Mouse (Mus musculus) midbrain, embryonic 11.5 days (tissue): ENCODE results near the gene Rbm20. TPM values are rescaled to one million over a fixed set of nuclear protein-coding genes. Genes with fewer than 3 reads are reported as not detected.

Experiments used
- ATAC-seq: fragments of 200-750 bp; cut with Nextera tagmentation; 2 replicates; pipeline ENCODE4 v1.8.0; 2017; ENCODE audit warnings: moderate TSS enrichment, moderate library complexity; ENCODE audit not compliant: low FRiP score
- DNase-seq: peaks from one replicate; pipeline ENCODE4 v3.0.0; 2015; ENCODE audit warnings: low spot score; ENCODE audit errors: missing footprints
- H3K27ac ChIP-seq: fragments of 300-500 bp; sonication (generic); 2 replicates; pipeline ENCODE4 v1.5.1; 2014; ENCODE audit warnings: low read depth, low read length
- H3K27me3 ChIP-seq: fragments of 300-500 bp; sonication (generic); 2 replicates; pipeline ENCODE4 v1.6.1; 2014; ENCODE audit warnings: mild to moderate bottlenecking, low read length, moderate library complexity, mixed read lengths; ENCODE audit not compliant: control insufficient read depth, insufficient read depth
- H3K36me3 ChIP-seq: fragments of 300-500 bp; sonication (generic); 2 replicates; pipeline ENCODE4 v1.6.1; 2014; ENCODE audit warnings: mild to moderate bottlenecking, low read length, moderate library complexity, mixed read lengths; ENCODE audit not compliant: control insufficient read depth, insufficient read depth
- H3K4me1 ChIP-seq: fragments of 300-500 bp; sonication (generic); 2 replicates; pipeline ENCODE4 v1.6.1; 2014; ENCODE audit warnings: low read length; ENCODE audit not compliant: control insufficient read depth, insufficient read depth
- H3K4me2 ChIP-seq: fragments of 300-500 bp; sonication (generic); 2 replicates; pipeline ENCODE4 v1.6.1; 2014; ENCODE audit warnings: mild to moderate bottlenecking, moderate library complexity
- H3K4me3 ChIP-seq: fragments of 300-500 bp; sonication (generic); 2 replicates; pipeline ENCODE4 v1.5.1; 2014; ENCODE audit warnings: low read depth, low read length
- H3K9ac ChIP-seq: fragments of 300-500 bp; sonication (generic); 2 replicates; pipeline ENCODE4 v1.6.1; 2014; ENCODE audit warnings: low read length
- H3K9me3 ChIP-seq: fragments of 300-500 bp; sonication (generic); 2 replicates; pipeline ENCODE4 v1.6.1; 2016; ENCODE audit warnings: low read length; ENCODE audit not compliant: control insufficient read depth
- whole genome bisulfite sequencing: fragments of 180-500 bp; shearing (Covaris S2); extraction: QIAGEN DNeasy Blood & Tissue Kit; methylation state at CpG from one replicate; pipeline ENCODE4 v1.1.7; 2014; 5-methylcytosine and 5-hydroxymethylcytosine counted together
- polyA plus RNA-seq: library from polyadenylated mRNA; unstranded; fragments of >200 nt; fragmentation: Nextera tagmentation; extraction: Ambion mirVana; gene quantifications from 2 replicates; pipeline ENCODE4 v1.2.1, GENCODE M21; 2014

Gene Rbm20
- polyA plus RNA-seq, 1 experiment from 2014 or later = 1.0 TPM

- 40% methylated on average over 6 of the region's 6 CpGs for WGBS
- Histone ChIP-seq H3K4me3 (no peak overlapping the region), H3K9ac (no peak overlapping the region), H3K27ac (no peak overlapping the region), H3K4me1 (peaks cover 9% of the 10 kb centered on the region; the same call in 1 of the 2 replicates), H3K36me3 (no peaks in the 10 kb centered on the region), H3K27me3 (peaks cover 7% of the 10 kb centered on the region; the same call in 1 of the 2 replicates), H3K9me3 (no peaks in the 10 kb centered on the region), H3K4me2 (no peak overlapping the region)
- no peak for ATAC-seq
- no peak for DNase-seq
Measured at GRCm38 (mm10) chr19:53875246-53875645, 198.1 kb downstream of the Rbm20 start.

GRCm38 (mm10) chr19:53877779-53878178 is 200.7 kb downstream of the Rbm20 start:
- H3K4me2 ChIP-seq = no peak overlapping the region
- no peak overlapping the region for H3K4me3 ChIP-seq
- H3K4me1 ChIP-seq = peaks cover 9% of the 10 kb centered on the region; the same call in 1 of the 2 replicates
- H3K36me3 ChIP-seq = no peaks in the 10 kb centered on the region
- 74% methylated on average over 1 of the region's 1 CpGs for WGBS
- H3K27ac ChIP-seq = no peak overlapping the region
- DNase-seq (no peak), ATAC-seq (no peak)
- no peak overlapping the region for H3K9ac ChIP-seq
- no peaks in the 10 kb centered on the region for H3K9me3 ChIP-seq
- peaks cover 7% of the 10 kb centered on the region; the same call in 1 of the 2 replicates for H3K27me3 ChIP-seq

GRCm38 (mm10) chr19:53880460-53880859 is 203.4 kb downstream of the Rbm20 start:
- no peak overlapping the region for H3K4me3 ChIP-seq
- no peak overlapping the region for H3K27ac ChIP-seq
- no peak overlapping the region for H3K4me2 ChIP-seq
- H3K27me3 ChIP-seq = peaks cover 2% of the 10 kb centered on the region; the same call in 1 of the 2 replicates
- H3K9ac ChIP-seq = no peak overlapping the region
- H3K4me1 ChIP-seq = no peaks in the 10 kb centered on the region
- H3K36me3 ChIP-seq = no peaks in the 10 kb centered on the region
- ATAC-seq = no peak
- WGBS = 81% methylated on average over 1 of the region's 1 CpGs
- H3K9me3 ChIP-seq = no peaks in the 10 kb centered on the region
- no peak for DNase-seq

- H3K9ac ChIP-seq = no peak overlapping the region
- 69% methylated on average over 5 of the region's 5 CpGs for WGBS
- no peak overlapping the region for H3K27ac ChIP-seq
- no peak overlapping the region for H3K4me2 ChIP-seq
- no peak overlapping the region for H3K4me3 ChIP-seq
- 0 out of 2 replicates have a peak, but pooled peaks cover 2% of the 10 kb centered on the region for H3K27me3 ChIP-seq
- H3K36me3 ChIP-seq = no peaks in the 10 kb centered on the region
- no peaks in the 10 kb centered on the region for H3K9me3 ChIP-seq
- ATAC-seq = no peak
- H3K4me1 ChIP-seq = no peaks in the 10 kb centered on the region
- DNase-seq = no peak
Measured at GRCm38 (mm10) chr19:53881786-53882185, 204.7 kb downstream of the Rbm20 start.

GRCm38 (mm10) chr19:53885450-53885849 is 208.3 kb downstream of the Rbm20 start:
- WGBS = 15% methylated on average over 10 of the region's 10 CpGs
- no peaks in the 10 kb centered on the region for H3K27me3 ChIP-seq
- DNase-seq (no peak), ATAC-seq (no peak)
- H3K36me3 ChIP-seq = no peaks in the 10 kb centered on the region
- H3K27ac ChIP-seq = no peak overlapping the region
- H3K4me1 ChIP-seq = no peaks in the 10 kb centered on the region
- H3K4me3 ChIP-seq = no peak overlapping the region
- no peaks in the 10 kb centered on the region for H3K9me3 ChIP-seq
- H3K9ac ChIP-seq = no peak overlapping the region
- no peak overlapping the region for H3K4me2 ChIP-seq

- no peak overlapping the region for H3K27ac ChIP-seq
- ATAC-seq = no peak
- no peaks in the 10 kb centered on the region for H3K27me3 ChIP-seq
- no peaks in the 10 kb centered on the region for H3K9me3 ChIP-seq
- no peak for DNase-seq
- H3K4me3 ChIP-seq = no peak overlapping the region
- H3K36me3 ChIP-seq = no peaks in the 10 kb centered on the region
- H3K4me1 ChIP-seq = no peaks in the 10 kb centered on the region
- H3K9ac ChIP-seq = no peak overlapping the region
- 89% methylated on average over 10 of the region's 10 CpGs for whole genome bisulfite sequencing
- no peak overlapping the region for H3K4me2 ChIP-seq
Measured at GRCm38 (mm10) chr19:53886576-53887370, 209.7 kb downstream of the Rbm20 start.

- Histone ChIP-seq H3K27ac (no peak overlapping the region), H3K4me3 (no peak overlapping the region), H3K9me3 (no peaks in the 10 kb centered on the region), H3K9ac (no peak overlapping the region), H3K4me2 (no peak overlapping the region), H3K27me3 (no peaks in the 10 kb centered on the region), H3K36me3 (no peaks in the 10 kb centered on the region), H3K4me1 (no peaks in the 10 kb centered on the region)
- WGBS = 85% methylated on average over 3 of the region's 3 CpGs
- DNase-seq (no peak), ATAC-seq (no peak)
Measured at GRCm38 (mm10) chr19:53887822-53888221, 210.7 kb downstream of the Rbm20 start.

- H3K9me3 ChIP-seq = no peaks in the 10 kb centered on the region
- ATAC-seq (no peak), DNase-seq (no peak)
- no peaks in the 10 kb centered on the region for H3K27me3 ChIP-seq
- no peak overlapping the region for H3K4me2 ChIP-seq
- H3K4me3 ChIP-seq = no peak overlapping the region
- H3K36me3 ChIP-seq = no peaks in the 10 kb centered on the region
- no peaks in the 10 kb centered on the region for H3K4me1 ChIP-seq
- H3K27ac ChIP-seq = no peak overlapping the region
- H3K9ac ChIP-seq = no peak overlapping the region
- WGBS = 86% methylated on average over 9 of the region's 9 CpGs
Measured at GRCm38 (mm10) chr19:53888331-53888730, 211.2 kb downstream of the Rbm20 start.

- Histone ChIP-seq H3K4me1 (no peaks in the 10 kb centered on the region), H3K4me3 (no peak overlapping the region), H3K4me2 (no peak overlapping the region), H3K9me3 (no peaks in the 10 kb centered on the region), H3K27me3 (no peaks in the 10 kb centered on the region), H3K9ac (no peak overlapping the region), H3K27ac (no peak overlapping the region), H3K36me3 (no peaks in the 10 kb centered on the region)
- DNase-seq (peak; percentile 54), ATAC-seq (no peak)
- 83% methylated on average over 5 of the region's 5 CpGs for WGBS
Measured at GRCm38 (mm10) chr19:53889555-53889954, 212.4 kb downstream of the Rbm20 start.
